Mouse (Mus musculus): ENCODE measurements at regions not wholly inside any gene's neighbourhood (a gene's known extent, or its start where the extent isn't known, plus 50 kb on each side); places are given as distances from the start of the nearest gene placed in this dataset.
"Not testable (repeated sequence)": the region's sequence is repeated elsewhere in the genome, so short reads cannot be mapped to it uniquely, and the experiment has no call there.

GRCm38 (mm10) chrX:50501181-50501580 lies 72.9 kb upstream of the Olfr1324 start:
- no peak for DNase-seq

GRCm38 (mm10) chrX:50490477-50490967 lies 62.2 kb upstream of the Olfr1324 start:
- DNase-seq = not testable (repeated sequence)
